In genomic region chr10:115205825-115206224, GRCm38 (mm10) we compare ENCODE assay signal across 24 mouse cellular contexts. TPM values are rescaled to one million over a fixed set of nuclear protein-coding genes. Genes with fewer than 3 reads are reported as not detected.
"Had no signal": no experiment of that assay in that cellular context is flagged by ENCODE, and none has a peak within 500 bp of the region (broad histone marks: within the 10 kb centered on the region; RNA-seq: fewer than 3 reads in every experiment).

No protein-coding gene starts in this region.

- H3K9me3 ChIP-seq: lung, embryonic 15.5 days; megakaryocyte, embryonic 14.5 days; midbrain, embryonic 13.5 days; neural tube, embryonic 13.5 days; neural tube, embryonic 15.5 days had no signal

- H3K4me1 ChIP-seq: lung, embryonic 15.5 days; midbrain, embryonic 13.5 days; neural tube, embryonic 13.5 days; neural tube, embryonic 15.5 days had no signal

- H3K4me2 ChIP-seq: lung, embryonic 15.5 days; midbrain, embryonic 11.5 days; midbrain, embryonic 13.5 days; neural tube, embryonic 13.5 days; neural tube, embryonic 15.5 days had no signal

- DNase-seq: liver, postnatal 0 days; lung, adult 2 months; lung, postnatal 14 days; retina, postnatal 1 day; right cerebral cortex, adult 18-20 months; right cerebral cortex, postnatal 25 days; right cerebral cortex, postnatal 4 days; spleen, adult 18-20 months; thymus, adult 2 months; thymus, postnatal 25 days; thymus, postnatal 4 days had no signal

- H3K27ac ChIP-seq: lung, embryonic 15.5 days; macrophage; midbrain, embryonic 13.5 days; neural tube, embryonic 13.5 days; neural tube, embryonic 15.5 days had no signal

- H3K27me3 ChIP-seq: lung, embryonic 15.5 days; megakaryocyte, embryonic 14.5 days; midbrain, embryonic 13.5 days; neural tube, embryonic 13.5 days; neural tube, embryonic 15.5 days had no signal

- ATAC-seq: liver, postnatal 0 days; midbrain, embryonic 13.5 days; midbrain, embryonic 16.5 days had no signal

- H3K9ac ChIP-seq: liver, postnatal 0 days; lung, embryonic 15.5 days; midbrain, embryonic 13.5 days; neural tube, embryonic 13.5 days; neural tube, embryonic 15.5 days had no signal

- H3K4me3 ChIP-seq: lung, embryonic 15.5 days; megakaryocyte, embryonic 14.5 days; midbrain, embryonic 13.5 days; myocyte; neural tube, embryonic 13.5 days; neural tube, embryonic 15.5 days had no signal

RNA-seq across cellular contexts. Expression of gene Tph2, which starts 21.0 kb away (rescaled TPM):
- total RNA-seq: megakaryocyte progenitor cell, adult 5-6 weeks had no signal
- polyA plus RNA-seq: liver, postnatal 0 days; lung, adult 2 months; macrophage; small intestine, adult 2 months; stomach, embryonic 14.5 days; thymus, adult 2 months; urinary bladder, adult 2 months had no signal
